Mouse (Mus musculus): ENCODE data around the gene Kirrel3.

The Kirrel3 gene

GRCm38 (mm10) chr9:34703547-34704300, 218.0 kb downstream of the Kirrel3 start:
- no peak for DNase-seq

GRCm38 (mm10) chr9:34704357-34704756, 218.7 kb downstream of the Kirrel3 start:
- DNase-seq, result no peak

- DNase-seq, result no peak
Observed at GRCm38 (mm10) chr9:34706350-34706873, 220.7 kb downstream of the Kirrel3 start.

- DNase-seq, result no peak
Observed at GRCm38 (mm10) chr9:34708691-34709090, 223.0 kb downstream of the Kirrel3 start.

GRCm38 (mm10) chr9:34711996-34712395, 226.3 kb downstream of the Kirrel3 start:
- no peak for DNase-seq

GRCm38 (mm10) chr9:34712996-34713395, 227.3 kb downstream of the Kirrel3 start:
- DNase-seq, result no peak

- DNase-seq, result no peak
Observed at GRCm38 (mm10) chr9:34713462-34713926, 227.8 kb downstream of the Kirrel3 start.

GRCm38 (mm10) chr9:34714996-34715619, 229.4 kb downstream of the Kirrel3 start:
- no peak for DNase-seq

- DNase-seq, result no peak
Observed at GRCm38 (mm10) chr9:34716476-34716875, 230.8 kb downstream of the Kirrel3 start.

- DNase-seq, result no peak
Observed at GRCm38 (mm10) chr9:34721478-34722197, 235.9 kb downstream of the Kirrel3 start.

- no peak for DNase-seq
Observed at GRCm38 (mm10) chr9:34722198-34722550, 236.5 kb downstream of the Kirrel3 start.

GRCm38 (mm10) chr9:34732507-34732906, 246.8 kb downstream of the Kirrel3 start:
- DNase-seq, result no peak

GRCm38 (mm10) chr9:34733579-34733978, 247.9 kb downstream of the Kirrel3 start:
- no peak for DNase-seq

- no peak for DNase-seq
Observed at GRCm38 (mm10) chr9:34734991-34735390, 249.3 kb downstream of the Kirrel3 start.

GRCm38 (mm10) chr9:34739431-34739830, 253.7 kb downstream of the Kirrel3 start:
- DNase-seq, result no peak

GRCm38 (mm10) chr9:34740814-34741213, 255.1 kb downstream of the Kirrel3 start:
- DNase-seq, result no peak

- no peak for DNase-seq
Observed at GRCm38 (mm10) chr9:34748003-34748402, 262.3 kb downstream of the Kirrel3 start.

GRCm38 (mm10) chr9:34749161-34749560, 263.5 kb downstream of the Kirrel3 start:
- DNase-seq, result no peak

GRCm38 (mm10) chr9:34749877-34750276, 264.2 kb downstream of the Kirrel3 start:
- DNase-seq, result no peak

- DNase-seq, result no peak
Observed at GRCm38 (mm10) chr9:34750887-34751286, 265.2 kb downstream of the Kirrel3 start.

GRCm38 (mm10) chr9:34752076-34752800, 266.5 kb downstream of the Kirrel3 start:
- no peak for DNase-seq

GRCm38 (mm10) chr9:34752801-34753170, 267.1 kb downstream of the Kirrel3 start:
- DNase-seq, result peak; percentile 69

- DNase-seq, result no peak
Observed at GRCm38 (mm10) chr9:34753891-34754290, 268.2 kb downstream of the Kirrel3 start.

Measured in thymus, postnatal 4 days (tissue).